Mouse (Mus musculus): ENCODE results near the gene Cib1. TPM values are rescaled to one million over a fixed set of nuclear protein-coding genes. Genes with fewer than 3 reads are reported as not detected.

Gene Cib1
- polyA plus RNA-seq, 1 experiment from 2014 or later = 48.7 TPM

DNA sequence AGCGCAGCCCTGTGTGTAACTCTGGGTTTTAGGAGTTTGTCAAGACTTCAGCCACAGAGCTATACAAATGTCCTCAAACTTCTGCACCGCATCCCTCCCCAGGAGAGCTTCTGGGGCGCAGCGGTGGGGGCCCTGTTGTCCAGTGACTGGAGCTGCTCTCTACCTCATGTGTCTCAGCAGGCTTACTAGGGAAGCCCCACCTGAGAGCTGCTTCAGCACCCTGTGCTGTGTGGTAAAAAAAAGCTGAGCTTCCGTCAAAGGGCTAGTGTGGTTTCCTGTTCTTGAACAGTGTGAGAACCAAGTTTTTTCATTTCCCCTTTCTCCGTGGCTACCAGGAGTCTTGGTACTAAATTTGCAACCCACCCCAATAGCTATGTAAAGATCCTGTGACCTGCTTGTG is 22.9 kb downstream of the Cib1 start:
- ATAC-seq (replicated peaks; ENCODE audit: insufficient number of reproducible peaks, insufficient read depth, low FRiP score, low read depth) = no peak
- Histone ChIP-seq H3K9me3 (replicated peaks) (no peaks in the 10 kb centered on the region), H3K4me3 (no peak overlapping the region), H3K27me3 (no peaks in the 10 kb centered on the region), H3K27ac (peak overlapping the region; percentile 89), H3K36me3 (no peaks in the 10 kb centered on the region), H3K4me2 (peak overlapping the region; percentile 40; the same call in 1 of the 2 replicates), H3K4me1 (replicated peaks) (peaks cover 58% of the 10 kb centered on the region), H3K9ac (no peak overlapping the region)
- WGBS = 71% methylated on average over 6 of the region's 6 CpGs

DNA sequence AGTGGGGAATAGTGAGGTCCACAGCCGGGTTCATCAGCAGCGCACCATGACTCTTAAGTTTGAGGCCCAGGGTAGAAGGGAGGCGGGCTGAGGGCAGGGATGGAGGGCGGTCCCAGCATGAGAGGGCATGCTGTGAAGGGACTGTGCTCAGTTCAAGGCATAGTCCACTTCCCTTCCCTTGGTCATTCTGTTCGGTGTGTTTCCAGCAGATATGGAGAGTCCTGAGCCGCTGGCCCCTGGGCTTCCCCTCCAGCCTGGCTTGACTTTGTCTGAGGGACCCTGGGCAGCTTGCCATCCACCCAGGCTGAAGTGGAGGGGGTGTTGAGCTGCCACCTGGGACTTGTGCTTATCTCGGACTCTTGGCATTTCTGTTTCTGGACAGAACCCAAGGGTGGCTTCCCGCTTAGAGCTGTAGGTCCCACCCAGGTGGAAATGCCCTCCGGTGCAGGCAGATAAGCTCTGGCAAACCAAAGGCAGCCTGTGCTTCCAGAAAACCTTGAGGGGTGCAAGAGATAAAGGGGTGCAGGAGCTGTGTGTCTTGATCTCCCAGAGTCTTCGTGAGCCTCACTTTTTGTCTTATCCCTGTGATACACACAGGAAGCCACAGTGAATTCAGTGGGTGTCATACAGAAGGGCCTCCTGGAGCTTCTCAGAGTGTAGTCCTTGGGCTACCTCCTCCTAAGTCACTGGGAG is 23.7 kb downstream of the Cib1 start:
- Histone ChIP-seq H3K4me2 (peak overlapping the region; percentile 40), H3K9ac (no peak overlapping the region), H3K9me3 (replicated peaks) (no peaks in the 10 kb centered on the region), H3K27me3 (no peaks in the 10 kb centered on the region), H3K4me1 (replicated peaks) (peaks cover 63% of the 10 kb centered on the region), H3K27ac (peak overlapping the region; percentile 89), H3K4me3 (0 out of 2 replicates have a peak overlapping the region, but pooled peaks have one; percentile 2), H3K36me3 (no peaks in the 10 kb centered on the region)
- peak; percentile 77 for ATAC-seq (replicated peaks; ENCODE audit: insufficient number of reproducible peaks, insufficient read depth, low FRiP score, low read depth)
- 22% methylated on average over 10 of the region's 10 CpGs for WGBS

DNA sequence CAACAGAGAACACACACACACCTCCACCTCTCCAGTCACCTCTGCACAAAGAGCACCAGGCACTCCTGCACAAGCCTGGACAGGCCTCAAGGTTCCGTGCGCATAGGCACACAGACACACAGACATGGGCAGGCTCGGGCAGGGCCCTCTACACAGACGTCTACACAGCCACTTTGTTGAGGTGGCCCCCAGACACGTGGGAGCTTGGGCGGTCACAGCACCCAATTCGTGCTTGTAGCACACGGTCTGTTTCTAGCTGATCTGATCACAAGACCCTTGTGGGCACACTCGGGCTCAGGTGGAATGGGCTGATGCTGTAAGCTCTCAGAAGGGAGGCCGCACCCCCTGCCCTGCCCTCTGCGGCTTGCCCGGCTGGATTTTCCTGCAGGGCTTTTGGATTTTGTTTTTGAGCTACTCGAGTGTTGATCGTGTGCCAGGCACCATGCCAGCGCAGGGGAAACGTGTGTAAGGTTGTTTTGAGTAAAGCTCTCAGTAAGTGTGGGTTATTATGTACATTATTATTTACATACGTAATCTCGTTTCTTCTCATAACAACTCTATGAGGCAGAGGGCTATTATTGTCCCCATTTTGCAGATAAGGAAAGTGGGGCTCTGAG is 24.5 kb downstream of the Cib1 start:
- H3K4me3 ChIP-seq = no peak overlapping the region
- peak overlapping the region; percentile 89 for H3K27ac ChIP-seq
- H3K27me3 ChIP-seq = no peaks in the 10 kb centered on the region
- no peaks in the 10 kb centered on the region for H3K36me3 ChIP-seq
- WGBS = 48% methylated on average over 18 of the region's 18 CpGs
- H3K9me3 ChIP-seq (replicated peaks) = no peaks in the 10 kb centered on the region
- ATAC-seq (replicated peaks; ENCODE audit: insufficient number of reproducible peaks, insufficient read depth, low FRiP score, low read depth) = peak; percentile 19; the same call in 1 of the 2 replicates
- peak overlapping the region; percentile 40 for H3K4me2 ChIP-seq
- peaks cover 66% of the 10 kb centered on the region for H3K4me1 ChIP-seq (replicated peaks)
- peak overlapping the region; percentile 34; the same call in 1 of the 2 replicates for H3K9ac ChIP-seq

DNA sequence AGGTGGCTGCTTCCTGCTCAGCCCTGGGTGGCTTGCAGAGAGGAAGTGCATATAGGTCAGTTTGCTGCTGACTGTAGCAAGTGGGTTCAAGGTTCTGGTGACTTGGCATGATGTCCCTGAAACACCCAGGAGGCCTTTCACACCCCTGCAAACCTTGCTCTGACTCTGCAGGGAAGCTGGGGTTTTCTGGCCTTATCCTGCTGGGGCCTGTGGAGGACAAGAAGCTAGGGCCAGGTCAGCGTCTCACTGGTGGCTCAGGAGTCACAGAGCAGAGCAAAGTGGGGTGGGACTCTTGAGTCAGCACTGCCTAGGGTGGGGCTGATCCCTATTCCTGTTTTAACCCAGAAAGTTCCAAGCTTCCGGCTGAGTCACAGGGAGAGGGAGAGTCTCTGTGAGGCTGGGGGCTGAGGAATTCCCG is 25.3 kb downstream of the Cib1 start:
- Histone ChIP-seq H3K36me3 (no peaks in the 10 kb centered on the region), H3K27ac (peak overlapping the region; percentile 89), H3K4me2 (peak overlapping the region; percentile 40; the same call in 1 of the 2 replicates), H3K4me3 (no peak overlapping the region), H3K27me3 (no peaks in the 10 kb centered on the region), H3K4me1 (replicated peaks) (peaks cover 73% of the 10 kb centered on the region), H3K9ac (peak overlapping the region; percentile 30; the same call in 1 of the 2 replicates), H3K9me3 (replicated peaks) (no peaks in the 10 kb centered on the region)
- WGBS = 44% methylated on average over 3 of the region's 3 CpGs
- no peak for ATAC-seq (replicated peaks; ENCODE audit: insufficient number of reproducible peaks, insufficient read depth, low FRiP score, low read depth)

GRCm38 (mm10) chr7:80205705-80206589 is 26.7 kb downstream of the Cib1 start:
- 83% methylated on average over 12 of the region's 12 CpGs for WGBS
- no peak for ATAC-seq (replicated peaks; ENCODE audit: insufficient number of reproducible peaks, insufficient read depth, low FRiP score, low read depth)
- Histone ChIP-seq H3K27me3 (no peaks in the 10 kb centered on the region), H3K27ac (0 out of 2 replicates have a peak overlapping the region, but pooled peaks have one; percentile 9), H3K9me3 (replicated peaks) (no peaks in the 10 kb centered on the region), H3K36me3 (no peaks in the 10 kb centered on the region), H3K4me1 (replicated peaks) (peaks cover 82% of the 10 kb centered on the region), H3K4me3 (no peak overlapping the region), H3K4me2 (no peak overlapping the region), H3K9ac (no peak overlapping the region)

DNA sequence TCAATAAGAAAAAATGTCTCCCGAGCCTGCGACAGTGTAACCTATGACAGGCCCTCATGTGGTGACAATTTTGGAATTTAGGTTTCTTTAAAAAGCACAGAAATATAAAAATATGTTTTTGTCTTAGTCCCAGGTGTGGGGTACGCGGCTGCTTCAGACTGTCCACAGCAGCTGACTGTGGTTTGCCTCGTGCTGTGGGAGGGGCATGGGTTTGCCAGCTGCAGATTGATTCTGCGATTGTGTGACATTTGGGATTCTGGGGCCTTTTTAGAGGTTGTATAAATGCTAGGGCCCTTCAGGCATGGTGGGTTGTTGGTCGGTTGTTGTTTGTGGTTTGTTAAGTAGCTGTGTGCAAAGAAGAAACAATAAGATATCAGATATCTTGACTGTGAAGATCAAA is 27.7 kb downstream of the Cib1 start:
- 83% methylated on average over 7 of the region's 7 CpGs for WGBS
- Histone ChIP-seq H3K4me1 (replicated peaks) (peaks cover 82% of the 10 kb centered on the region), H3K4me2 (no peak overlapping the region), H3K27ac (no peak overlapping the region), H3K36me3 (no peaks in the 10 kb centered on the region), H3K9me3 (replicated peaks) (no peaks in the 10 kb centered on the region), H3K9ac (no peak overlapping the region), H3K4me3 (no peak overlapping the region), H3K27me3 (no peaks in the 10 kb centered on the region)
- no peak for ATAC-seq (replicated peaks; ENCODE audit: insufficient number of reproducible peaks, insufficient read depth, low FRiP score, low read depth)

- Histone ChIP-seq H3K4me3 (no peak overlapping the region), H3K9ac (no peak overlapping the region), H3K4me1 (replicated peaks) (peaks cover 82% of the 10 kb centered on the region), H3K9me3 (replicated peaks) (no peaks in the 10 kb centered on the region), H3K27me3 (no peaks in the 10 kb centered on the region), H3K27ac (no peak overlapping the region), H3K36me3 (no peaks in the 10 kb centered on the region), H3K4me2 (no peak overlapping the region)
- 76% methylated on average over 4 of the region's 4 CpGs for WGBS
- ATAC-seq (replicated peaks; ENCODE audit: insufficient number of reproducible peaks, insufficient read depth, low FRiP score, low read depth) = no peak
Measured at GRCm38 (mm10) chr7:80204362-80204761, 28.3 kb downstream of the Cib1 start.

GRCm38 (mm10) chr7:80203638-80204096 is 28.9 kb downstream of the Cib1 start:
- no peak overlapping the region for H3K27ac ChIP-seq
- H3K9me3 ChIP-seq (replicated peaks) = no peaks in the 10 kb centered on the region
- no peaks in the 10 kb centered on the region for H3K36me3 ChIP-seq
- peak overlapping the region; percentile 11; the same call in 1 of the 2 replicates for H3K4me2 ChIP-seq
- no peaks in the 10 kb centered on the region for H3K27me3 ChIP-seq
- ATAC-seq (replicated peaks; ENCODE audit: insufficient number of reproducible peaks, insufficient read depth, low FRiP score, low read depth) = no peak
- H3K4me3 ChIP-seq = no peak overlapping the region
- peaks cover 81% of the 10 kb centered on the region for H3K4me1 ChIP-seq (replicated peaks)
- H3K9ac ChIP-seq = no peak overlapping the region
- WGBS = 53% methylated on average over 12 of the region's 12 CpGs

DNA sequence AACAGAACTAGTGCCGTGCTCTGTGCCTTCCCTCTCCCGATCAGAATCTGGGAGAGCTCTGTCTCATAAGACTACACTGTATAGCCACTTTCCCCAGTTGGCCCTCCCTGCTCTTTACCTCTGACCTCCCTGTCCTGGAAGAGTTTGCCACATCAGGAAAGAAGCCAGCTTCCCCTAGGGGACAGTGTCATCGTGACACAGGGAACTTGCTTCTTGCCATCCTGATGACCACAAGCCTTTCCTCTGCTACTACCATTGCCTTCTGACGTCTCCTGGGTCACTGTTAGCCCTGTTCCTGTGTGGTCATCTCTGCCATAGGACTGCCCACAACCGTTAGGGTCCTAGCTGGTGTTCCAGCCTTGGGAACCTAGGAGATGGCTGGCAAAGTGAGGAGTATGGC is 29.7 kb downstream of the Cib1 start:
- H3K36me3 ChIP-seq = no peaks in the 10 kb centered on the region
- H3K27me3 ChIP-seq = no peaks in the 10 kb centered on the region
- H3K4me2 ChIP-seq = no peak overlapping the region
- no peak overlapping the region for H3K4me3 ChIP-seq
- H3K4me1 ChIP-seq (replicated peaks) = peaks cover 74% of the 10 kb centered on the region
- H3K27ac ChIP-seq = no peak overlapping the region
- no peak for ATAC-seq (replicated peaks; ENCODE audit: insufficient number of reproducible peaks, insufficient read depth, low FRiP score, low read depth)
- no peaks in the 10 kb centered on the region for H3K9me3 ChIP-seq (replicated peaks)
- 74% methylated on average over 5 of the region's 5 CpGs for WGBS
- no peak overlapping the region for H3K9ac ChIP-seq

GRCm38 (mm10) chr7:80201888-80202540 is 30.6 kb downstream of the Cib1 start:
- ATAC-seq (replicated peaks; ENCODE audit: insufficient number of reproducible peaks, insufficient read depth, low FRiP score, low read depth) = no peak
- peaks cover 73% of the 10 kb centered on the region for H3K4me1 ChIP-seq (replicated peaks)

More at GRCm38 (mm10) chr7:80201888-80202540, 30.6 kb downstream of the Cib1 start:
- no peak overlapping the region for H3K27ac ChIP-seq
- H3K4me3 ChIP-seq = no peak overlapping the region
- 85% methylated on average over 15 of the region's 15 CpGs for WGBS
- H3K9ac ChIP-seq = no peak overlapping the region
- no peaks in the 10 kb centered on the region for H3K36me3 ChIP-seq
- no peak overlapping the region for H3K4me2 ChIP-seq
- H3K9me3 ChIP-seq (replicated peaks) = no peaks in the 10 kb centered on the region
- no peaks in the 10 kb centered on the region for H3K27me3 ChIP-seq
